Mouse (Mus musculus) neural tube, embryonic 14.5 days (tissue): ENCODE results near the gene Stpg2. TPM values are rescaled to one million over a fixed set of nuclear protein-coding genes. Genes with fewer than 3 reads are reported as not detected.
A peak's percentile ranks its signal among the peaks of the same experiment; 100 is the strongest.

Experiments
- ATAC-seq: fragments of 200-750 bp; cut with Nextera tagmentation; 2 replicates; pipeline ENCODE4 v1.8.0; 2017; ENCODE audit warnings: low read depth, mild to moderate bottlenecking, moderate TSS enrichment, moderate library complexity
- H3K27ac ChIP-seq: fragments of 300-500 bp; sonication (generic); 2 replicates; pipeline ENCODE4 v1.5.1; 2014; ENCODE audit warnings: low read depth, mild to moderate bottlenecking, control low read depth, low read length, moderate library complexity, mixed read lengths
- H3K27me3 ChIP-seq: fragments of 300-500 bp; sonication (generic); 2 replicates; pipeline ENCODE4 v1.6.1; 2014; ENCODE audit warnings: low read length; ENCODE audit not compliant: control insufficient read depth, insufficient read depth
- H3K36me3 ChIP-seq: fragments of 300-500 bp; sonication (generic); 2 replicates; pipeline ENCODE4 v1.6.1; 2014; ENCODE audit warnings: low read length, mixed read lengths; ENCODE audit not compliant: control insufficient read depth, insufficient read depth
- H3K4me1 ChIP-seq: fragments of 300-500 bp; sonication (generic); 2 replicates; pipeline ENCODE4 v1.6.1; 2014; ENCODE audit warnings: low read length; ENCODE audit not compliant: control insufficient read depth, insufficient read depth
- H3K4me2 ChIP-seq: fragments of 300-500 bp; sonication (generic); 2 replicates; pipeline ENCODE4 v1.6.1; 2014; ENCODE audit warnings: mild to moderate bottlenecking, low read depth, low read length, control low read depth
- H3K4me3 ChIP-seq: fragments of 300-500 bp; sonication (generic); 2 replicates; pipeline ENCODE4 v1.5.1; 2014; ENCODE audit warnings: low read depth, low read length, control low read depth, mixed read lengths
- H3K9ac ChIP-seq: fragments of 300-500 bp; sonication (generic); replicated peaks from 2 replicates; pipeline ENCODE4 v1.6.1; 2014; ENCODE audit warnings: low read depth, mild to moderate bottlenecking, control low read depth, low read length, mixed read lengths
- H3K9me3 ChIP-seq: fragments of 300-500 bp; sonication (generic); 2 replicates; pipeline ENCODE4 v1.6.1; 2016; ENCODE audit warnings: low read length; ENCODE audit not compliant: control insufficient read depth
- WGBS: fragments of 180-500 bp; shearing (Covaris S2); extraction: QIAGEN DNeasy Blood & Tissue Kit; methylation state at CpG from one replicate; pipeline ENCODE4 v1.1.7; 2014; 5-methylcytosine and 5-hydroxymethylcytosine counted together
- polyA plus RNA-seq: library from polyadenylated mRNA; unstranded; fragments of >200 nt; fragmentation: Nextera tagmentation; extraction: Ambion mirVana; gene quantifications from 2 replicates; pipeline ENCODE4 v1.2.1, GENCODE M21; 2014

The Stpg2 gene
- polyA plus RNA-seq = not detected in 2 replicates

DNA sequence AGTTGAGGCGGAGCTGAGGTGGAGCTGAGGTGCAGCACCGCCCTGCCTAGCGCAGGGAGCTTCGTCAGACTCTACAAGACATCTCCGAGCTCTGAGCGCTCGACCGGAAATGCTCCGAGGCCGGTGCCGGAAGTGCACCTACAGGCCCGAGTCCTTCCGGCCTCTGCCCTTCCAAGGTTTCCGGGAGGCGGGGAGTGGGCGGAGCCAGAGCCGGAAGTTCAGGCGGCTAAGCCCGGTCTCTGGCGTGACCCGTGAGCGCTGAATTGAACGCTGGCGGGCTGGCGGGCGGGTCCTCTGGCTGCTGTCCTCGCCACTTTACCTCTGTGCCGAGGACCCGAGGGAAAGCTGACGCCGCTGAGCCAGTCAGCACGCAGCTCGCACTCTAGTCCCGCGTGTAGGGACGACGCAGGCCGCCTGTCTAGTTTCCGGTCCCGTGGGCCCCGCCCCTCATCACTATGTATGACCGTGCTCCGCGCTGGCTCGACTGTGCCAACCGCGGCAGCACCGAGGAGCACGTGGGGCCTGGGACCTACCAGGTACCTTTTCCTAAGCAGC, at the start of gene Stpg2:
TSS of gene Stpg2 (plus strand) at position 251 of the 555 bp plus-strand sequence.
- Histone ChIP-seq H3K4me2 (peak within 1 kb of the TSS; percentile 81), H3K27me3 (peaks cover 5% of the 10 kb centered on the region), H3K4me3 (peak within 1 kb of the TSS; percentile 66), H3K9me3 (no peaks in the 10 kb centered on the region), H3K27ac (peak within 1 kb of the TSS; percentile 98), H3K36me3 (no peaks in the 10 kb centered on the region), H3K9ac (peak within 1 kb of the TSS; percentile 70), H3K4me1 (no peaks in the 10 kb centered on the region)
- 1% methylated on average over 49 of the region's 49 CpGs for WGBS
- peak; percentile 99 for ATAC-seq

DNA sequence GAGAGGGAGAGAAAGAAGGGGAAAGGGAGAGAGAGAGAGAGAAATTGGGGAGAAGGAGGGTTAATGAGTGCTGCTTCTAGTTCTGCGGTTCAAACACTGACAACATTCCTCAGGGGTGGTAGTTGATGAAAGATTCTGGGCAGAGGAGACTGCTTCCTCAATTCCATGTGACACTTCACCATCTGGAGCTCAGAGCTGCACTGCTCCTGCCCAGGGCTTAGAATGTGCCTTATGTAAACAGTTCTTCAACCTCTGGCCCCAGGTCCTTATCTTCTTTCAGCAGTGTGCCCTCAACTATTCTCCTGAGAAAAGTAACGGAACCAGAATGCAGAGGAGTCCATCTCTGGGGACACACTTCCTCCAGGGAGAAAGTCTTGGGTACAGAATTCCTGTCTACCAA, 43.3 kb upstream of the Stpg2 start:
- H3K9ac ChIP-seq = no peak overlapping the region
- H3K27me3 ChIP-seq = no peaks in the 10 kb centered on the region
- no peak overlapping the region for H3K4me3 ChIP-seq
- no peaks in the 10 kb centered on the region for H3K4me1 ChIP-seq
- H3K9me3 ChIP-seq = no peaks in the 10 kb centered on the region
- no peak for ATAC-seq
- no peaks in the 10 kb centered on the region for H3K36me3 ChIP-seq
- 78% methylated on average over 2 of the region's 2 CpGs for WGBS
- H3K27ac ChIP-seq = no peak overlapping the region
- no peak overlapping the region for H3K4me2 ChIP-seq

DNA sequence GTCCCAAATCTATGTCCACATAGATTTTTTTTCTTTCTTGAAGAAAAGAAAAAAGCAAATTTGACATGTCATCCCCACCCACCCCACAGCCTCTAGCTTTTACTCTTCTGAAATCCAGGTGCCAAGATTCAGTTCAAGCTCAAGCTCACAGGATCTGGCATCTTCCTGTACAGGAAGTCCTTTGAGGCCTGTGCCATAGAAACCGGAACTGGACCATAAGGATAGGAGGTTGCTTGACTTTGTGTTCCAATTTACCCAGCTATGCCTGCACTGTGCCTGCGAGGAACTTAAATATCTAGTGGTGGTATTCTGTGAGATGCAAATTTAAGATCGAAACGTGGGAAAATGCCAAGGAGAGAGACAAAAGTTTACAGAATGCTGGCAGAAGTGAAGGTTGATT, 42.8 kb upstream of the Stpg2 start:
- no peak overlapping the region for H3K9ac ChIP-seq
- ATAC-seq = no peak
- no peaks in the 10 kb centered on the region for H3K9me3 ChIP-seq
- H3K4me2 ChIP-seq = no peak overlapping the region
- H3K36me3 ChIP-seq = no peaks in the 10 kb centered on the region
- H3K27me3 ChIP-seq = no peaks in the 10 kb centered on the region
- no peak overlapping the region for H3K27ac ChIP-seq
- no peaks in the 10 kb centered on the region for H3K4me1 ChIP-seq
- no peak overlapping the region for H3K4me3 ChIP-seq
- WGBS = 90% methylated on average over 4 of the region's 4 CpGs

DNA sequence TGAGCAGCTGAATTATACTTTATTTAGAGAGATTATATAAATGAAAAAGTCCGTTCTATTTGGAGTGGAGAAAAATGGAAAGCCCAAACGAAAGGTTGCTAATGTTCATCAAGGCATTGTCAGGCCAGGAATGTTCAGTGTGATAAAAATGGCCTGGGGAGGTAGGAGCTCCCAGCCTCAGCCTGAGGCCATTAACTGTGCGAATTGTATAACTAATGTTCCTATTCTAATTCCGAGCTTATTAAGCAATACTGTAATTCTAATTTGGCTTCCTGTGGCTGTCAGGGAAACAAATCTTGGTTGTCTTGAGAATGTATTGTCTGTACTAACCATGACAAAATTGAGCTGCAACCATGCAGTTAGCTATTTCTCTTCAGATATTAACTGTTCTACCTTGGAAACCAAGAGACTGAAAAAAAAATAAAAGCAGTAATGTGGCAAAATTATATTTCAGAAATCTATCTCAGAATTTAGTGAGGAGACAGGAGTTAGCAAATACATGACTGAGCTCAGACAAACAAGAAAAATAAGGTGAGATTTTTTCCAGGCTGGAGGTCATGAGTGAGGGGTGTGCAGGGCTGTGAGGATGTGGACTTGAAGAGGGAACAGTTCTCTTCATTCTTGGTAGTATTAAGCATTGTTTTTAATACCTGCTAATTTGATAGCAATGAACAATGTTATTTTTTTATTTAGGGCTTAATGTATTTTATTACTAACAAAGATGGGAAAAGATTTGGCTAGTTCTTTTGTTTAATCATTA, 36.8 kb upstream of the Stpg2 start:
- no peak overlapping the region for H3K4me2 ChIP-seq
- H3K27me3 ChIP-seq = no peaks in the 10 kb centered on the region
- H3K4me1 ChIP-seq = peaks cover 4% of the 10 kb centered on the region; the same call in 1 of the 2 replicates
- no peak overlapping the region for H3K4me3 ChIP-seq
- H3K9ac ChIP-seq = no peak overlapping the region
- no peaks in the 10 kb centered on the region for H3K9me3 ChIP-seq
- 20% methylated on average over 4 of the region's 4 CpGs for WGBS
- no peak for ATAC-seq
- no peak overlapping the region for H3K27ac ChIP-seq
- H3K36me3 ChIP-seq = no peaks in the 10 kb centered on the region

DNA sequence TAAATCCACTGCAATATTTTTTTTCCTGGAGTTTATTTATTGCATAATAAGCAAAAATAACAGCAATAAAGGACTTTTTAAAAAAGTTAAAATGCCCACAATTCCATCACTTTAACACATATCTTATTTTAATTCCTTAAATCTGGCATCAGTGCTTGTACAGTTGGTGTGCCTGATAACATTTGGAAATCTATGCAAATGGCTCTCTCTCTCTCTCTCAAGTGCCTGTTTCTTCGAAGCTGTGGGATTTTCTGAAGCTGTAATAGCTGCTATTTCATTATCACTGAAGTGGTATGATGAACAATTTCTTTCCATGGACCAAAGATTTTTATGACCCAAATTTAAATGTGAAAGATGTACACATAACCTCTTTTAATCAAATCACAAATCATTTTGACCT, 35.8 kb upstream of the Stpg2 start:
- Histone ChIP-seq H3K9me3 (no peaks in the 10 kb centered on the region), H3K4me1 (peaks cover 4% of the 10 kb centered on the region; the same call in 1 of the 2 replicates), H3K27me3 (no peaks in the 10 kb centered on the region), H3K27ac (no peak overlapping the region), H3K36me3 (no peaks in the 10 kb centered on the region), H3K9ac (no peak overlapping the region), H3K4me2 (no peak overlapping the region), H3K4me3 (no peak overlapping the region)
- 24% methylated on average over 1 of the region's 1 CpGs for WGBS
- ATAC-seq = no peak

DNA sequence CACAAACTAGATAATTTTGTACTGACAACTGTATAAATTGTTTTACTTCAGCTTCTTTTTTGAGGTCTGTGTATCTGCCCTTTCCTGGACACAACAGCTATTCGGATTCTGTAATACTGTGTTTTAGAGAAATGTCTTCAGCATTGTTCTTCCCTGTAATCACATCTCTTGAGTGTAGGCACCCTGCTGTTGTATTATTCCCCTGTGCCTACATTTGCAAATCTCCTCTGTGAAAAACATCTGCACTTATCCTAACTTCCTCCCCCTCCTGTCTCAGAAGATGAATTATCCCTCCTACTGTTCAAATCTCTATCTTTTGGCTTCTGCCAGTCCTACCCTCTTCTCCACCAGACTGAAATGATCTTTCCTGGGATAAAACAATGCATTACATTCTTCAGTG, 28.6 kb upstream of the Stpg2 start:
- H3K4me1 ChIP-seq = no peaks in the 10 kb centered on the region
- H3K36me3 ChIP-seq = no peaks in the 10 kb centered on the region
- WGBS = 24% methylated on average over 1 of the region's 1 CpGs
- no peak overlapping the region for H3K4me3 ChIP-seq
- ATAC-seq = no peak
- H3K4me2 ChIP-seq = no peak overlapping the region
- no peak overlapping the region for H3K9ac ChIP-seq
- no peaks in the 10 kb centered on the region for H3K27me3 ChIP-seq
- H3K27ac ChIP-seq = no peak overlapping the region
- no peaks in the 10 kb centered on the region for H3K9me3 ChIP-seq

DNA sequence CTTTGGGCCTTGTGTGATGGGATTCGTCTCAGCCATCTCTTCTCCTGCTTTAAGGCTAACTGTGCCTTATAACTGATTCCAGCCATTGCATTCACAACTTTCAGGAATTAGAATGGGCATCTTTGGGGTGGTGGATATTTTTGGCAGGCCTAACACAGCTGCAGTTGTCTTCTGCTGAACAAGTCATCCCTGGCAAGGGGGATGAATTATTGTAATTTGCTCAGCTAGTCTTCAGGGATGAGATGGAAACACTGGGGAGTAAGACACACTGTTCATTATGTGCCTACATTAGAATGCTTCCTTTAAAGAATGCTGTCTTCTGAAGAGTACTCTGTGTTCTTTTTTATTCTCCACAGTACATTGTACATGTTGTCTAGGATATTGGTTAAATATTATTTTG, 14.0 kb upstream of the Stpg2 start:
- H3K4me3 ChIP-seq = no peak overlapping the region
- no peak overlapping the region for H3K9ac ChIP-seq
- H3K36me3 ChIP-seq = no peaks in the 10 kb centered on the region
- WGBS = 49% methylated on average over 1 of the region's 1 CpGs
- H3K9me3 ChIP-seq = no peaks in the 10 kb centered on the region
- H3K4me2 ChIP-seq = no peak overlapping the region
- H3K27ac ChIP-seq = no peak overlapping the region
- ATAC-seq = no peak
- no peaks in the 10 kb centered on the region for H3K27me3 ChIP-seq
- no peaks in the 10 kb centered on the region for H3K4me1 ChIP-seq

DNA sequence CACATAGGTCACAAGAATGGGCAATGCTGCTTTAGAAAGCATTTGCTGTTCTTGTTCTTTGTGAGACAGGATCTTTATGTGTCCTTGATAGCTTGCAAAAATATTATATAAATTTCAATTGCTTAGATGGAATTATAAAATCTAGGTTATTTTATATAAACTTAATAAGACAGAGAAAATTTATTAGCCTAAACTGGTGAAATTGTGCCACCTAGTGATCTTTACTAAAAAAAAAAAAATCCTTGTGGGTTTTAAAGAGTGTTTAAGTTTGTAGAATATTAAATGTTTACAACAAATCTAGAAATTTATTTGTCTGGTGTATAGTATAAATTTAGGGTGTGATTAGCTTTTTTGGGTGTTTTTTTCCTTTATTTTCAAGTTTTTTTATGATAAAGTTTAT, 11.6 kb upstream of the Stpg2 start:
- H3K4me1 ChIP-seq = no peaks in the 10 kb centered on the region
- H3K27me3 ChIP-seq = no peaks in the 10 kb centered on the region
- H3K4me2 ChIP-seq = no peak overlapping the region
- H3K27ac ChIP-seq = no peak overlapping the region
- no peak overlapping the region for H3K4me3 ChIP-seq
- H3K36me3 ChIP-seq = no peaks in the 10 kb centered on the region
- H3K9me3 ChIP-seq = no peaks in the 10 kb centered on the region
- ATAC-seq = no peak
- H3K9ac ChIP-seq = no peak overlapping the region

DNA sequence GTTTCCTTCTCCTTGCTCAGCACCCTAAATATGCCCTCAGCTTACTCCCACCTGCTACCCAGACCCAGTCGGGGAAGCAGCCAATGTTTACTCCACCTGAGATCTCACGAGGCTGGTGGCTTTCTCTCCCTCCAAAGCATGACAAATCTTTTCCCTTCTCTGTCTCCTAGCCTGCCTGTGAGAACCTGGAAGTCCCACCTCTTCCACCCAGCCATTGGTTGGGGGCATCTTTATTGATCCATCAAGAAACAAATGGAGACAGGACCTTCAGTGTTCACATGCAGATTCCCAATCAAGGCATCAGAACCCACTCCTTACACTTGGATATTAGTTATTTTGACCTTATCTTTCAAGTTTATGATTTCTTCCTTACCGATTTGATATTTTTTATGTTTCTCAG, 7.1 kb upstream of the Stpg2 start:
- WGBS = 67% methylated on average over 3 of the region's 3 CpGs
- ATAC-seq = no peak
- H3K9me3 ChIP-seq = no peaks in the 10 kb centered on the region

More for the DNA sequence above, 7.1 kb upstream of the Stpg2 start:
- H3K4me1 ChIP-seq = no peaks in the 10 kb centered on the region
- no peak overlapping the region for H3K4me3 ChIP-seq
- H3K4me2 ChIP-seq = no peak overlapping the region
- H3K9ac ChIP-seq = no peak overlapping the region
- peaks cover 6% of the 10 kb centered on the region for H3K27me3 ChIP-seq
- H3K27ac ChIP-seq = no peak overlapping the region
- H3K36me3 ChIP-seq = no peaks in the 10 kb centered on the region
